Mouse (Mus musculus): ENCODE measurements around the gene Ubash3a.
A peak's percentile ranks its signal among the peaks of the same experiment; 100 is the strongest.

Gene Ubash3a

DNA sequence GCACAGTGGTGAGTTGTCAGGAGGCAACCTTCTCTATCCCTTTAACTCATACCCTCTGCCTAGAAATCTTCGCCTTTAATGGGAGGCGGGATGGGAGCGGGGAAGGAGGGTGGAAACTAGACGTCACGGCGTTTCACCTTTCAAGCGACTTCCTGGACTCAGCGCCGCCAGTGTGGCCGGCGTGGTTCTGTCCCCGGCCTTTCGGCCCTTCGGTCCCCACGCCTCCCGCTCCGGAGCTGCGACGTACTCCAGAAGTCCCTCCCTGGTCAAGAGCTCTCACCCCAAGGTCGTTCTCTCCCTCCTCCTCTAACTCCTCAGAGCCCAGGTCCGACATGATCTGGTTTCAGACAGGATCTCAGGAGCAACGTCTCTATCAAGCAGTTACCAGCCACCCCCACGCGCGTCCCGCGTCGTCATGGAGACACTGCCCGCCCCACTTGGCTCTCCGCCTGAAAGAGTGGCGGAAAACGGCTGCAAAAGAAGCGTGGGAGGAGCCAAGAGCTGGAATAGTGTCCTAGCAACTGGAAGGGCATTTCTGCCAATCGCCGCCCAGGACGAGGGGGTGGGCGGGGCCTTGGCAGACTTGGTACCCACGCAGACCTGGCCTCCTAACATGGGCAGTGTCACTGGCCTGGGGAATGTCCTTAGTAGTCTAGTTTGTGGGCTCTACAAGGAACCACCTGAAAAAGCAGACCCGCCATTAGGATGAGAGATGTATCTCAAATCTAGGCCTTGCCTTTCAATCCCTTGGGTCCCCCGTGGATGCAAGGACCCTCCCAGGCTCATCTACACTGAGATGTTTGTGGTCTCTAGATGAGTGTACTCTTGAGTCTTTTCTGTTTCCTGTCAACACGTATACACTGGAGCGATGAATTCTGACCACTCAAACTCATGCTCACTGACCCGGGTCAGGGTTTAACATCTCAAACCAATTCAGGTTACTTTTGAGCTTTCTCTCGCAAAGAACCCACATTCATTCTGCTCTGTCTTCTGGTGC, 69.5 kb downstream of the Ubash3a start, which contains the start of gene Rsph1:
TSS of gene Rsph1 (minus strand) at position 462 of the 997 bp plus-strand sequence.
- peak; percentile 70 for ATAC-seq (ENCODE audit: insufficient number of reproducible peaks, low FRiP score, low TSS enrichment)

DNA sequence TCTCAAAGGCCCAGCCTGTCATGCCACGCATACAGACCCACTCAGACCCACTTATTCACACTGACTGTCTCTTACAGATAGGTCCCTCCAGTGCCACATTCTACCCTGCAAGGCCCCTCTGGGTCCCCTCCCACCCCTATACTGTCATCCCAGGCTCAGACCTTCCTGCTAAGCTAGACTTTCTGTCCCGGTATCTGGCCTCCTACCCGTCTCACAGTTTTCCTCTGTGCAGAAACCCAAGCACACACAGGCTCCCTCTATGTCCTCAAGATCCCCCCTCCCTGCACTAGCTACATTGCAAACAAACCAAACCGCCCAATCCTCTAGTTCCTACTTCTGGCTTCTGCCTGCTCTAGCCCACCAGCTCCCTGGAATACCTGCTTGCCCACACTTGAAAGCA, 70.3 kb downstream of the Ubash3a start:
- no peak for ATAC-seq (ENCODE audit: insufficient number of reproducible peaks, low FRiP score, low TSS enrichment)

DNA sequence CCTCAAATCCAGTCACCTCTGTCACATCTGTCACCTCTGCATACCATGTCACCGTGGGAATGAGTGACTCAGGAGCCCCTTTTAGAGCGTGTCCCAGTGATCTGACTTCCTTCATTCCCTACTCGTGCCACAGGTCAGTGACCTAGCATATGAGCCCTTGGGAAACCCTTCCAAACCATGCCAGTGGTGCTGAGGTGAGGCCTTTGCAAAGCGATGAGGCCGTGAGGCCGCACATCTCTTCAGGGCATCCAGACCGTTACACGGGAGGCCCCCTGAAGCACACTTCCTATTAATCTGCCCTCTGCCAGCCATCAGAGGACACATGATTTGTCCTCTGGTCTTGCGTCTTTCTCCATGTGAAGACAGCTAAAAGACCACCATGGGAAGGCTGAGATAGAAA, 71.9 kb downstream of the Ubash3a start:
- ATAC-seq (ENCODE audit: insufficient number of reproducible peaks, low FRiP score, low TSS enrichment), result no peak

DNA sequence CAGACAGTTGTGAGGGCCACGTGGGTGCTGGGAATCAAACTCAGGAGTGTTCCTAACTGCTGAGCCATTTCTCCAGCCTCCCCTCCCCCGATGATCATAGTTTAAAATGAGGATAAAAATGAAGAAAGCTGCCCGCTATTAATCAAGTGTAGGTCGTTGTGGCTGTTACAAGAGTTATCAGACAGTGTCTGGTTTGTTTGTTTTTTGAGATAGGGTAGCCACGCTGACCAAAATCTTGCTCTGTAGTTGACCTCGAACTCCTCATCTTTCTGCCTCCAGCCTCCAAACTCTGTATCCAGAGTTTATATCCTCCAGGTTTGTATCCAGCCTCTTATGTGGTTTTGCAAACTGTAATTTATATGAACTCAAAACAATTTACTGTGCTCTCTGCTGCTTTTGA, 72.6 kb downstream of the Ubash3a start:
- ATAC-seq (ENCODE audit: insufficient number of reproducible peaks, low FRiP score, low TSS enrichment), result no peak

DNA sequence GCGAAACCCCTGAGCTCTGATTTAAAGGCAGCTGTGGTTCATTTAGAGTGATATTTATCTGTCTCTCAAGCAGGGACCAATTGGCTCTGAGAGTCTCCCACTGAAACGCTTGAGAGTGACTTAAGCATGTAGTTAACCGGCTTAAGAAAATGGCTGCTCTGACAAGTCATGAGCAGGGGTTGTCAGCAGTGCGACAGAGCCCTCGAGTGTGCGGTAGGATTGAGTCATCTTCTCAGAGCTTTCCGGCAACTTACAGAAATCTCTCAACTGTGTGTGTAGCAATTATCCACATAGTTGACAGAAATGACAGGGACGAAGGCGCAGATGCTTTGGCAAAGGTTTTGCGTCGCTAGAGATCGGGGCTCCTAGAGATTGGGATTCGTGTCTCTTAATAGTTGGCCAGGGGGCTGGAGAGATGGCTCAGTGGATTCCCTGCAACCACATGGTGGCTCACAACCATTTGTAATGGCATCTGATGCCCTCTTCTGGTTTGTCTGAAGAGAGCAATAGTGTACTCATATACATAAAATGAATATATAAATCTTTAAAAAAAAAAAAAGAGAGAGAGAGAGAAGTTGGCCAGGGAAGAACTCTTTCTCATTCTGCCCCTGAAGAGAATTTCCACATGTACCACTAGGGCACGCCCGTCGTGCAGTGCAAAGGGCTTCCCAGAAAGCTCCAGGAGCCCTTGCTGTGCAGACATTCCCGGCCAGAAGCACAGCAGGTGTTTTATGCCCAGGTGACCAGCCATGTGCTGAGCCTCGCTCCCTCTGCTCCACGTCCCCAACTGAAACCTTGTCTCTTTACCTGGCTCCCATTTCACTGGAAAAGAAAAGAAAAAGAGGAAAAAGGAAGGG, 74.4 kb downstream of the Ubash3a start:
- no peak for ATAC-seq (ENCODE audit: insufficient number of reproducible peaks, low FRiP score, low TSS enrichment)

DNA sequence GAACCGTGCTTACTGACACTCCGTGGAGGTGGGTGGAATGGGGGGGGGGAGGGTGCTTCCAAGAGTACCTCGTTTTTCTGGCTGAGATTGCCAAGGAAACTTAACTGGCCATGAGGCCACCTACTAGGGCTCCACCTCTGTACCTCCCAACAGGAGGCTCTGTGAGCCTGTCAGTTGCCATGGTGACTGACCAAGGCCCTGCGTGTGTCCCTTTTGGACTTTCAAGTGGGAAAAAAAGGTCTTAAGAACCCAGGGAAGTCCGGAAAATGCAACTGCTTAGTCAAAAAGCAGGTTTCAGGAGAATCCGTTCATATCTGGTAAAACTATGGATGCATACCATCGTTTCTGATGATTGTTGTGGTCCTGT, 75.0 kb downstream of the Ubash3a start:
- ATAC-seq (ENCODE audit: insufficient number of reproducible peaks, low FRiP score, low TSS enrichment), result no peak

DNA sequence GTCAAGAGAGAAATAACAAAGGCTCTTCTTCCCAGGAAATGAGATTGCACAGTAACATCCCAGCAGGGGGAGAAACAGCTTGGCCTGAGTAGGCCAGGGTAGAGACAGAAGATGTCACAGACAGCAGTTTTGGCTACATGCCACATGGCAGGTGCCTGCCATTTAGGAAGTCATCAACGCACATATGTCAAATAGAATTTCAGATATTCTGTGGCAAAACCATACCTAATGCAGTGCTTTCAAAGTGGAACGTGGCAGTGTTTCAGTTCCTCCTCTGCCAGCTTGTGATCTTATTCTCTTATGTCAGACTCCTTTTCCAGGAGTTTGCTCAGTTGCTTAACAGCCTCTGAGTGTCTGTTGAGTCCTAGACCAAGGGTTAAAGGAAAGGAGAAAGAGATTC, 78.2 kb downstream of the Ubash3a start:
- ATAC-seq (ENCODE audit: insufficient number of reproducible peaks, low FRiP score, low TSS enrichment), result no peak

DNA sequence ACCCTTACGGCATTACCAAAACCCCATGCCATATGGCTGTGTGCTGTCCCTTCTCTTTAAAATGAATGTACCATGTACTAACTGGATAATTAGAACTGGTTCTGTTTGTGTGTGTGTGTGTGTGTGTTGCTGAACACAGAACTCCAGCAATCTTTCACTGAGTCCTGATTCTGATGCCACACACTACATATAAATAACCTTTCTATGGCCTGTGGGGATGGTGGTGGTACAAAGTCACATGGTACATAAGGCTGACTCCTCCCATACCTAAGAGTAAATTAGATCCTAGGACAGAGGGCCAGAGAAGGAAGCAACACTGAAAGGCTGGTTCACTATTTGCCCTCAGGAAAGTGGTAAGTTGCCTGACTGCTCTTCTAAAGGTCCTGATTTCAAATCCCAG, 78.8 kb downstream of the Ubash3a start, which contains the start of gene Slc37a1:
TSS of gene Slc37a1 (plus strand) at position 301 of the 400 bp plus-strand sequence.
- ATAC-seq (ENCODE audit: insufficient number of reproducible peaks, low FRiP score, low TSS enrichment), result no peak

DNA sequence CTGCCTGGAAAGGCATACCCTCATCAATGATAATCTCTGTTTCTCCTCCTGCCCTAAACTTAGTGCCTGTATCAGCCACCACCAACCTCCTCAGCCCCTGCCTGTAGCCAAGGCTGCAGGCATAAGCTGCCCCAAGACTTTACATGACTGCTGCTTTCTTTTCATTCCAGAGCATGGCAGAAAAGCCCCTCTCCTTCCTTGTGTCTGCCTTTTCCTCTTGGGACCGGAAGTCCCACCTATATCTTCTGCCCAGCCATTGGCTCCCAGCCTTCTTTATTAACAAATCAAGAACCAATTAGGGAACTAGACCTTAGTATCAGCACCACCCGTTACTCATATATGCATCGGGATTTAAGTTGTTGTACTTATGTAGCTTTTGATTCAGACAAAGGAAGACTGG, 79.5 kb downstream of the Ubash3a start:
- no peak for ATAC-seq (ENCODE audit: insufficient number of reproducible peaks, low FRiP score, low TSS enrichment)

DNA sequence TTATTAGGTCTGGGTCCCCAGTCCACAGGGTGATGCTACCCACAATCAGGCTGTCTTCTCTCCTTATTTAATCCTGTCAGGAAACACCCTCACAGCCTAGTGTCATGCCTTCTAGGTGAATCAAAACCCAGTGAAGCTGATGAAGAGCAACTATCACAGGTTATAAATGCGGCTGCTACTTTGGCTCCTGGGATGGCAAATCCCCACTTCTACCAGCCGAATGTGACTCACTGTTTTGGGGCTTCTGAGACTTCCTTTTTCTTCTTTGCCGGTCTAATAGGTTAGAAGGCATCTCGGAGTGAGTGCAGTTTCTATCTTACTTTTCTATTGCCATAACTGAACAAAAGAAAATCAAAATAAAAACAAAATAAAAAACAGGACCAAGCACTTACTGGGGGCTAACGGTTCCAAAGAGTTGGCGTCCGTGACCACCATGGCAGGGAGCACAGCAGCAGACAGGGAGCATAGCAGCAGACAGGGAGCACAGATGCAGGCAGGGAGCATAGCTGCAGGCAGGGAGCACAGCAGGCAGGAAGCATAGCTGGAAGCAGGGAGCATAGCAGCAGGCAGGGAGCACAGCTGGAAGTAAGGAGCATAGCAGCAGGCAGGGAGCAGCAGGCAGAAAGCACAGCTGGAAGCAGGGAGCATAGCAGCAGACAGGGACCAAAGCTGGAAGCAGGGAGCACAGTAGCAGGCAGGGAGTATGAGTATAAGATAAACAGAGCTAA, 81.5 kb downstream of the Ubash3a start:
- ATAC-seq (ENCODE audit: insufficient number of reproducible peaks, low FRiP score, low TSS enrichment), result no peak

DNA sequence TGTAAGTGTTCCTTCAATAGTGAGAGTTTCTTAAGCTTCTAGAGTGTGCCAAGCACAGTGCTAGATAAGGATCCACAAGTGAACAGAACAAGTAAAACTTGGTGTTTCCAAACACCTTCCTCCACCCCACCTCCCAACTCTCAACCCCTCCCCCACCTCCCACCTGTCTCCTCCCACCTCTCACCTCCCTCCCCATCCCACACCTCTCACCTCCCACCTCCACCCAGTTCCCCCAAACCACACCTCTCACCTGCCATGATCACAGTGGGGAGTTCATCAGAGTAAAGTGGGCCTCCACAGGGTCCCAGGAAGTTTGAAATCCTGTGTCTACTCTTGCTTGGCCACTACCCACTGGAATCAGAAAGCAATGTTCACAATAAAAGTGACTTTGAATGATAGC, 82.6 kb downstream of the Ubash3a start:
- ATAC-seq (ENCODE audit: insufficient number of reproducible peaks, low FRiP score, low TSS enrichment), result no peak

DNA sequence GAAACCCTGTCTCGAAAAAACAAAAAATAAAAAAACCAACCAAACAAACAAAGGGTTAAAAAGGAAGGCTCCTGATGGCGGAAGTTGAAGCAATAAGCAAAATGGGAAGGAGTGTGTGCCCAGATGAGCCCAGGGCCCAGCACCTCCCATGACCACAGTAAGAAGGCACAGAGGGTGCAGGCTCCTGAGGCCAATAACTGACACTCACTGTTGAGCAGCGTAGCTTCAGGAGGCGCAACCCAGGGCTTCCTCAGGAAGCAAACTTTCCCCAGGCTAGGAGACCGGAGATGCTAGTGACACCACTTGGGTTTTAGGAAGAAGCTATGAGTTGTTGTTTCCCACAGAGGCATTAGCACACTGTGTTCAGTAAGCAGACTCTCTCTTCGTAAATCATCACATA, 83.2 kb downstream of the Ubash3a start:
- no peak for ATAC-seq (ENCODE audit: insufficient number of reproducible peaks, low FRiP score, low TSS enrichment)

DNA sequence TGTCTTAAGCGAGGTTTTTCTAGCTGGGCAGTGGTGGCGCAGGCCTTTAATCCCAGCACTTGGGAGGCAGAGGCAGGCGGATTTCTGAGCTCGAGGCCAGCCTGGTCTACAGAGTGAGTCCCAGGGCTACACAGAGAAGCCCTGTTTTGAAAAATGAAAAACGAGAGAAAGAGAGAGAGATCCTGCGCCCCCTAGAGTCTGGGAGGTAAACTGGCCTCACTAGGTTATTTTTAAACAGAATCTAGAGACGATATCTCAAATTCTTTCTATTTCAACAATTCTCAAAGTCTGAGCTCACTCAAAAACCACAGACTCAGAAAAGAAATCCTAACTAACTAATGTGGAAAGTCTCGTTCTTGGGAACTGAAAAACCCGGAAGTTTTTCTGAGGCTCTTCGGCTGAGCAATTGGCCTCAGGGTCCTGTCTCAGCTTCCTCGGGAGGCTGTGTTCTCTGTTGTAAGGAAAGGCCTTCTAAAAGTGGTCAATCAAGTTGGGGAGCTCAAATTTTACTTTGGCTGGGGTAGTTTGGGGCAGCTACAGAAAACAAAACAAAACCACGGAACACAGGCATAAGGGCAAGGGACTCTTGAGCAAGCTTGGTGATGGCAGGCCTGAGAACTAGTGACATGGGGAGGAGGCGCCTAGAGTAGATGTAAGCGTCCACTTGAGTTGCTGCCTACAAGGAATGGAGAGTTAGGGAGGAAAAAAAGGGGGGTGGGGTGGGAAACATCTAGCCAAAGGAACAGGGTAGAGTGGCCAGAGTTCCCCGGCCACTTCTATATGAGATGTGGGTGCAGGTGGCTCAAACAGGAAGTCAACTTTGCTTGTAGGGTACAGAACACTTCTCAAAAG, 86.9 kb downstream of the Ubash3a start:
- no peak for ATAC-seq (ENCODE audit: insufficient number of reproducible peaks, low FRiP score, low TSS enrichment)

DNA sequence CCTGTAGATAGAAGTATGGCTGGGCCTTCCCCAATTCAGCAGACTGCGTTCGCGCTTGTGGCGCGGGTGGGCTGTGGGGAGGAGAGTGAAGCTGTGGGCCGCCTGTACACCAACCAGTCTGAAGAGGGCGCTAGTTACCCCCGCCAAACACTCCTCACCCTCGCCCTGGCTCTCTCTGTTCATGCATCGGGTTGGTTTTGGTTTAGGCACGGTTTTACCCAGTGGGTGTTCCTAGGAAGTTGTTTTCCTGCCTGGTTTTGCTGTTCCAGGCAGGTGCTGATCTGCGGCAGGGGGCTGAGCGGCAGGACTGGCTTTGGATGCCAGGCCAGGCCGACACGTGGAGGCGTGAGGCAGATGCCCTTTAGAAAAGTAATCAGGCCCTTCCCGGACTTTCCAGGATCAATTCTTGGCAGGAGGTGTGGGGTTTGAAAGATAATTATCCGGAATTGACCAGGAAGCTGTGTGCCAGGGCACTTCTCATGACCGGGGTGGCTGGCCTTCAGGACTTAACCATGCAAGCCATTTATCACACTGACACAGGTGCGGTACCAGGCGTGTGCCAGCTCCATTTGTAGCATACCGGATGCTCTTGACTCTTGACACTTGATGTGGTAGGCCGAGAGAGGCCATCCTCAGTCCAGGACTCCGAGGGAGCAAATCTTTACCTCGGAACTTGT, 87.7 kb downstream of the Ubash3a start:
- ATAC-seq (ENCODE audit: insufficient number of reproducible peaks, low FRiP score, low TSS enrichment), result 0 out of 2 replicates have a peak, but pooled peaks have one; percentile 5

DNA sequence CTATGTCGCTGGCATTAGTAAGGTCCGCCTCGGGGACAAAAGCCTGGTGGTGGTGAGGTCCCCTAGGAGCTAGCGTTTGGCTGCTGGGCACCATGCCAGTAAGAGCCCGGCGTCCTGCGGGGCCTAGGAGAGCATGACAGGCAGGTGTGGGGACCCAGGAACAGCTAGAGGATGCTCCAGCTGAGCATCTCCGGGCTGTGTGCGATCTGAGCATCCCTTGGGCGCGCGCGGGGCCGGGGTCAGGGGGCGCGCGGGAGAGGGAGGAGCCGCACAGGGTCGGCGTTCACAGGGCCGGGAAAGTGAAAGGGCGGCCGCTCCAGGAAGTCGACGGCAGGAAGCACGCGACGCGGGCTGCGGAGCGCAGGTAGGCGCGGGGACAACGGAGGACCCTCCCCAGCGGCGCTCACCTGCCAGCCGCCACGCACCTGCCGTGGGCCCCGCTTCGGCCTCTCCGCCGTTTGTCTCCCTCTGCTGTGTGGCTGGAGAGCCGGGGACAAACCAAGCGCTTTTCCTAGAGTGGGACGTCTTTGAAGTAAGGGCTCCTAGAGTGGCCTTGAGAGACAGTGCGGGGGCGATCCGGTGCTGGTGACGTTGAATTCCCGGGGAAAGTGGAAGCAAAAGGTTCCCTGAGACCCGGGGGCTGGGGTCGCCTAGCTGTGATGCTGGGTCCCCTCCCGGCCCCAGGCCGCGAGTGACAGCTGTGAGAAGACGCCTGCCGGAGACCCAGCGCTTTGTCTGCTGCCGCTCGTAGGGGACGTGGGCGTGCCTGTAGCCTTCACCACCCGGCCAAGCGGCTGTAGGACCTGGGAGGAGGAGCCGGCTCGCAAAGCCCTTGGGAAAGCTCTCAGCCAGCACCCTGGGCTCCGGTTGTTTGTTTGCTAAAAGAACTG, 88.5 kb downstream of the Ubash3a start:
- peak; percentile 62; the same call in 1 of the 2 replicates for ATAC-seq (ENCODE audit: insufficient number of reproducible peaks, low FRiP score, low TSS enrichment)

Data from cerebellum, adult (tissue).